Mouse (Mus musculus) kidney, embryonic 15.5 days (tissue): ENCODE measurements around the gene Hist2h3c2. TPM values are rescaled to one million over a fixed set of nuclear protein-coding genes. Genes with fewer than 3 reads are reported as not detected.
"Not testable (repeated sequence)": the region's sequence is repeated elsewhere in the genome, so short reads cannot be mapped to it uniquely, and the experiment has no call there.

Experiments used
- ATAC-seq: fragments of 200-750 bp; cut with Nextera tagmentation; replicated peaks from 2 replicates; pipeline ENCODE4 v1.8.0; 2017; ENCODE audit warnings: moderate TSS enrichment; ENCODE audit not compliant: low FRiP score
- H3K27ac ChIP-seq: fragments of 300-500 bp; sonication (generic); 2 replicates; pipeline ENCODE4 v1.5.1; 2015; ENCODE audit warnings: mild to moderate bottlenecking, inconsistent platforms
- H3K27me3 ChIP-seq: fragments of 300-500 bp; sonication (generic); 2 replicates; pipeline ENCODE4 v1.6.1; 2015; ENCODE audit warnings: inconsistent platforms
- H3K36me3 ChIP-seq: fragments of 300-500 bp; sonication (generic); 2 replicates; pipeline ENCODE4 v1.6.1; 2015; ENCODE audit warnings: inconsistent platforms
- H3K4me1 ChIP-seq: fragments of 300-500 bp; sonication (generic); 2 replicates; pipeline ENCODE4 v1.6.1; 2015; ENCODE audit warnings: inconsistent platforms
- H3K4me2 ChIP-seq: fragments of 300-500 bp; sonication (generic); 2 replicates; pipeline ENCODE4 v1.6.1; 2015; ENCODE audit warnings: moderate library complexity, mild to moderate bottlenecking, inconsistent platforms
- H3K4me3 ChIP-seq: fragments of 300-500 bp; sonication (generic); replicated peaks from 2 replicates; pipeline ENCODE4 v1.5.1; 2015; ENCODE audit warnings: mild to moderate bottlenecking, inconsistent platforms
- H3K9ac ChIP-seq: fragments of 300-500 bp; sonication (generic); 2 replicates; pipeline ENCODE4 v1.6.1; 2015; ENCODE audit warnings: mild to moderate bottlenecking, inconsistent platforms
- H3K9me3 ChIP-seq: fragments of 300-500 bp; sonication (generic); replicated peaks from 2 replicates; pipeline ENCODE4 v1.6.1; 2016; ENCODE audit warnings: inconsistent platforms
- WGBS: fragments of 180-500 bp; shearing (Covaris S2); methylation state at CpG from one replicate; pipeline ENCODE4 v1.1.7; 2015; ENCODE audit warnings: mixed read lengths; 5-methylcytosine and 5-hydroxymethylcytosine counted together
- microRNA-seq: library from miRNA; unstranded; fragments of <30 nt; microRNA quantifications from one replicate; pipeline ENCODE4, GENCODE M21; 2016
- polyA plus RNA-seq: library from polyadenylated mRNA; unstranded; fragments of >200 nt; fragmentation: Nextera tagmentation; extraction: Ambion mirVana; gene quantifications from 2 replicates; pipeline ENCODE4 v1.2.1, GENCODE M21; 2015

Hist2h3c2 gene
- polyA plus RNA-seq, 1 experiment from 2014 or later: 7.9 TPM

DNA sequence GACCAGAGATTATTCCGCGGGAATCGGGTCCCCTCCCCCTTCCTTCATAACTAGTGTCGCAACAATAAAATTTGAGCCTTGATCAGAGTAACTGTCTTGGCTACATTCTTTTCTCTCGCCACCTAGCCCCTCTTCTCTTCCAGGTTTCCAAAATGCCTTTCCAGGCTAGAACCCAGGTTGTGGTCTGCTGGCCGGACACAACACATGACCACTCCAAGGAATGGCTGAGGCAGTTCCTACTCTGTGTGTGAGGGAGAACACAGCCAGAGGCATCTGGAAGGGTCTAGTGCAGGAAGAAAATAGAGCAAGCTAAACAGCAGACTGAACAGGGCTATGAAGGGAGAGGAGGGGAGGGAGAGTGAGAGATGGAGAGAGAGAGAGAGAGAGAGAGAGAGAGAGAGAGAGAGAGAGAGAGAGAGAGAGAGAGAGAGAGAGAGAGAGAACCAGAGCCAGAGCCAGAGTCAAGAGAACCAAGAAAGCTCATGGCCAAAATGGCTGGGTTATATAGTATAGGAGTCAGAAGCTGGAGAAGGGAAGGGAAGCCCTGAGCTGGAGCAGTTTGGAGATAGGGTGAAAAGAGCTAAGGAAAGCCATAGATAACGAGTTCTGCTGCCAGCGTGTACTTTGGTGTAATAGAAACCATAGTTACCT is 40.2 kb downstream of the Hist2h3c2 start:
- 22% methylated on average over 8 of the region's 8 CpGs for WGBS
- not testable (repeated sequence) for H3K27ac ChIP-seq, H3K9me3 ChIP-seq, H3K36me3 ChIP-seq, H3K9ac ChIP-seq, H3K4me3 ChIP-seq, H3K27me3 ChIP-seq, ATAC-seq
- Histone ChIP-seq H3K4me1 (peaks cover 17% of the 10 kb centered on the region), H3K4me2 (peak overlapping the region; percentile 98)

DNA sequence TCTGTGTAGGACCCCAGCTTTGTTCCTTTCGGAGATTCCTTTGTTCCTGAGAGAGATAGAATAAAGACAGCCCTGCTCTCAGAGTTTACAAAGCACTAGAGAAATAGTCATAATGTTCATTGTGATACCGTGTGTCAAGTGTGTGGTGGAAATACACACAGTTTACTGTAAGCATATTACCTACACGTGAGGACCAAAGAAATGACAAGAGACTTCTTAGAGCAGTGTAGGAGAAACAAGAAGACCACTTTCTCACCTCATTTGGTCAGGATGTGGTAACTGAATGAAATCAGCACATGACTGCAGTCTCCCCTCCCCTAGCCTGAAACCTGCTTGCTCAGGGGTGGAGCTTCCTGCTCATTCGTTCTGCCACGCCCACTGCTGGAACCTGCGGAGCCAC is 40.7 kb downstream of the Hist2h3c2 start:
- Histone ChIP-seq H3K9me3 (no peaks in the 10 kb centered on the region), H3K4me3 (peak overlapping the region; percentile 77), H3K27me3 (0 out of 2 replicates have a peak, but pooled peaks cover 6% of the 10 kb centered on the region), H3K4me2 (peak overlapping the region; percentile 98), H3K9ac (0 out of 2 replicates have a peak overlapping the region, but pooled peaks have one; percentile 17), H3K36me3 (no peaks in the 10 kb centered on the region; the same call in 1 of the 2 replicates), H3K27ac (peak overlapping the region; percentile 54), H3K4me1 (peaks cover 17% of the 10 kb centered on the region)
- peak; percentile 27 for ATAC-seq
- WGBS: 3% methylated on average over 6 of the region's 6 CpGs

DNA sequence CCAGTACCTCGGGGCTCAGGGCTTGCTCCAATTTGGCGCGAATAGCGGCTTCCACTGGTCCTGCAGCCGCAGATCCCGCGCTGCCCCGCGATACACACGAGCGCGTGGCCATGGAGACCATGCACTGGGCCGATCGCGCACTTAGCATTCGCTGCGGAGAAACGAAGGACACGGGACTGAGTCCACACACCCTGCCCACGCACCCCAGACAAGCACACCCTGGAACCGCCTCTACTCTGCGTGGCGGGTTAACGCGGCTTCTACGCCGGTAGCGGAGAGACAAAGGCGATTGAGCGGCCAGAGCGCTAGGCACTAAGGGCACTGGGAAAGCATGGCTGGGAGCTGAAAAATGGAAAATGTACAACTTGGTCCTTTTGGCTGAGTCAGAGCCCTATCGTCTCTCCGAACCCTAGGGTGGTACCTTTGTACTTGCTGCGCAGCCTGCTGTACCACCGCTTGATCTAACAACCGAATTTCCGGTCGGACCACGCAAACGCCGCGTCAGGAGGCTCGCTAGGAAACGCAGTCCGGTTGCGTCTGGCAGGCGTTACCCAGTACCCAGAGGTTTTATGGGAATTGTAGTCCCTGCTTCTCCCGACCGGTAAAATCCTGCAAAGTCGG is 41.7 kb downstream of the Hist2h3c2 start:
- no peaks in the 10 kb centered on the region for H3K9me3 ChIP-seq
- H3K27me3 ChIP-seq: 0 out of 2 replicates have a peak, but pooled peaks cover 6% of the 10 kb centered on the region
- peak overlapping the region; percentile 96 for H3K27ac ChIP-seq
- peak overlapping the region; percentile 98 for H3K4me2 ChIP-seq
- H3K9ac ChIP-seq: peak overlapping the region; percentile 85
- peak; percentile 93 for ATAC-seq
- peaks cover 17% of the 10 kb centered on the region for H3K4me1 ChIP-seq
- H3K36me3 ChIP-seq: no peaks in the 10 kb centered on the region; the same call in 1 of the 2 replicates
- under 1% methylated on average over 50 of the region's 50 CpGs for WGBS
- H3K4me3 ChIP-seq: peak overlapping the region; percentile 77

DNA sequence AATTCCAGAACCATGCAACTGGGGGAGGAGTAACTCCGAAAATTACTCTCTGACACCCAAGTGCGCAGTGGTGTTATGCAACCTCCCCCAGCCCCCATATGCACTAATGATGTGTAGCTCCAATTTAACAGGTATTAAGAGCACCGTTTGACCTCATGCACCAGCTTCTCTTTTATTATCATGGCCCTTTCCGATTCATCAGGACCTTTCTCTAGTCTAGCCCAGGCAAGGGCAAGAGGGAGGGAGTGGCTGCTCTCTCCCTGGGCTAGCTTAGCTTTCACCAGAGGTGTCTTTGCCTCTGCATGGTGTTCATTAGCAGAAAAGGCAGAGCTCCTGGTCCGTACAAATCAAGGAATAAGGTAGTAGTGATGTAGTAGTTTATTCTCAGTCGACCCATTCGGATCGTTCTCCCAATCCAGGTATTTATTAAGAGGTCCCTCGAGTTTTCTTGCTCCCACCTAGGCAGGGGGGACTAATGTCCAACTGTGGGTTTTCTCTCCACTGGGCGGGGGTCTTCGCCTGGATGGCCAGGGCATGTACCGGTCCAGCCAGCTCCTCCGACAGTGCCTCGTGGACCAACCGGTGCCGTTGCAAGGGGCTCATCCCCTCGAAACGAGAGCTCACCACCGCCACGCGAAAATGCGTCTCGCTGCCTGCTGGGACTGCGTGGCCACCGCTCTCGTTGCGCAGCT is 42.3 kb downstream of the Hist2h3c2 start:
- Histone ChIP-seq H3K4me2 (peak overlapping the region; percentile 98), H3K27ac (peak overlapping the region; percentile 96), H3K4me3 (peak overlapping the region; percentile 77), H3K27me3 (0 out of 2 replicates have a peak, but pooled peaks cover 6% of the 10 kb centered on the region), H3K9ac (peak overlapping the region; percentile 85), H3K36me3 (no peaks in the 10 kb centered on the region; the same call in 1 of the 2 replicates), H3K4me1 (peaks cover 17% of the 10 kb centered on the region), H3K9me3 (no peaks in the 10 kb centered on the region)
- WGBS: 15% methylated on average over 27 of the region's 27 CpGs
- peak; percentile 44; the same call in 1 of the 2 replicates for ATAC-seq

DNA sequence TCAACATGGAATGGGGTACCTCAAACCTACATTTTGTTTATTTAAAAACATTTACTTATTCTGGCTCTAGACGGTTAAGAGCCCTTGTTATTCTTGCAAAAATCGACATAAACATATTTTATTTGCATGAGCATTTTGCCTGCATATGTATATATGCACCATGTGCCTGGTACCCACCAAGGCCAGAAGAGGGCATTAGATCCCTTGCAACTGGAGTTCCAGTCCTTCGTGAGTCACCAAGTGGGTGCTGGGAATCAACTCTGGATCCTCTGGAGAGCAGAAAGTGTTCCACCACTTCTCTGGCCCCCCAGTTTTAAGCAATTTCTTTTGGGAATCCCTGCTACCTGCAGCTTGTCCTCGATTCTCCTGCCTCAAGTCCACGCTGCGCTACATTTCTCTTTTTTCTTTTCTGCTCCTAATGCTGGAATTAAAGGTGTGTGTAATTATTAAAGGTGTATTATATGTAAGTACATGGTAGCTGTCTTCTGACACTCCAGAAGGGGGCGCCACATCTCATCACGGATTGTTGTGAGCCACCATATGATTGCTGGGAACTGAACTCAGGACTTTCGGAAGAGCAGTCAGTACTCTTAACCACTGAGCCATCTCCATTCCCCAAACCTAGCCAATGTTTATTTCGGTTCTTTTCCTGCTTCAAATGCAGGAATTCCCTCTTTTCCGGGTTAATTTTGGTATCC is 43.2 kb downstream of the Hist2h3c2 start:
- Histone ChIP-seq H3K4me1 (peaks cover 17% of the 10 kb centered on the region), H3K9ac (no peak overlapping the region), H3K4me3 (no peak overlapping the region), H3K36me3 (no peaks in the 10 kb centered on the region; the same call in 1 of the 2 replicates), H3K27me3 (0 out of 2 replicates have a peak, but pooled peaks cover 6% of the 10 kb centered on the region), H3K9me3 (no peaks in the 10 kb centered on the region), H3K27ac (no peak overlapping the region), H3K4me2 (0 out of 2 replicates have a peak overlapping the region, but pooled peaks have one; percentile 98)
- ATAC-seq: no peak
- WGBS: 93% methylated on average over 11 of the region's 11 CpGs

DNA sequence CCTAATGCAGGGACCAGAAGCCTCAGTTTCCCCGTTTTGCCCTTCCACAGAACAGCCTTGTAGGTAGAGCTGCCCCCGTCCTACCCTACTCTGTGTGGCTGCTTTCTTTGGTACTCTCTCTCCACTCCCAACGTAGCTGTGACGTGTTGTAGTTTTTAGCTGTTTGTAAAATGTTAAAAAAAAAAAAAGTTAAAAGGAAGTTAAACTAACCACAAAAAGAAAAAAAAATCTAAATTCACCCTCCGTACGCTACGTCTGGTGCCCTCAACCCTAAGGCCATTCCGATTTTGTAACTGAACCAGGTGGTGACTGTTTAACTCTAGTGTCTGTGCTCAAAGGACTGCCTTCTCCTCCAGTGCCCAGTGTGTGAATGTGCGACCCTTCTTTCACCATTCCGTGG is 44.0 kb downstream of the Hist2h3c2 start:
- Histone ChIP-seq H3K27ac (no peak overlapping the region), H3K27me3 (0 out of 2 replicates have a peak, but pooled peaks cover 6% of the 10 kb centered on the region), H3K36me3 (no peaks in the 10 kb centered on the region; the same call in 1 of the 2 replicates), H3K9ac (no peak overlapping the region), H3K9me3 (no peaks in the 10 kb centered on the region), H3K4me2 (no peak overlapping the region), H3K4me3 (no peak overlapping the region), H3K4me1 (peaks cover 17% of the 10 kb centered on the region)
- WGBS: 91% methylated on average over 10 of the region's 10 CpGs
- no peak for ATAC-seq

DNA sequence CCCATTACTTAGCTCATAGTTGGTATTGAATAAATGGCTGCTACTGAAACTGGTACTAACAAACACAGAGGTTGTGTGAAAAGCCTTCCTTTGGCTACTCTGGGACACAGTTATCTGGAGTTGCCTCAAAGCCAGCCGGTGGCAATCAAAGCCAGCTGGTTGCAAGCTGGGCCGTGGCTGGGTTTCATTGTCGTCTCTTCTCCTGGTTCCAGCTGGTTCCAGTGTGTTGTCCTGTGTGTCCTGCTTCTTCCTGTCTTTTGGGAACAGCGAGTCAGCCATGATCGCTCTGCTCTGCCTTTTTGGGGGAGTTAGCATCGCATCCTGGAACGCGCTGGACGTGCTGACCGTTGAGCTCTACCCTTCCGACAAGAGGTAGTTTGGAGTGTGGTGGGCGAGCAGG is 46.0 kb downstream of the Hist2h3c2 start:
- 60% methylated on average over 12 of the region's 12 CpGs for WGBS
- Histone ChIP-seq H3K27ac (no peak overlapping the region), H3K36me3 (no peaks in the 10 kb centered on the region; the same call in 1 of the 2 replicates), H3K9me3 (no peaks in the 10 kb centered on the region), H3K4me2 (no peak overlapping the region), H3K9ac (0 out of 2 replicates have a peak overlapping the region, but pooled peaks have one; percentile 7), H3K4me3 (no peak overlapping the region), H3K4me1 (peaks cover 15% of the 10 kb centered on the region), H3K27me3 (no peaks in the 10 kb centered on the region)
- no peak for ATAC-seq

Small RNAs within 50 kb of the gene (microRNA-seq; reads per million reads assigned to microRNA genes)
- gene Gm44492 (0.44 reads per million), gene Gm47311 (not detected), gene Gm47313 (not detected)

Other genes starting within 250 kb of the Hist2h3c2 start
- gene Plekho1, start 243.1 kb downstream of the Hist2h3c2 start, polyA plus RNA-seq: 43.5 and 44.2 TPM in 2 replicates
- 39.0 and 39.1 TPM in 2 replicates for gene Vps45, start 180.7 kb downstream of the Hist2h3c2 start, polyA plus RNA-seq
- gene Otud7b, start 134.6 kb downstream of the Hist2h3c2 start, polyA plus RNA-seq: 21.0 and 22.0 TPM in 2 replicates
- 24.6 and 29.7 TPM in 2 replicates for gene Mtmr11, start 77.1 kb downstream of the Hist2h3c2 start, polyA plus RNA-seq
- gene Sf3b4, start 66.8 kb downstream of the Hist2h3c2 start, polyA plus RNA-seq: 184 and 193 TPM in 2 replicates
- gene Sv2a, start 58.0 kb downstream of the Hist2h3c2 start, polyA plus RNA-seq: 3.0 and 4.9 TPM in 2 replicates
- gene Bola1, start 19.4 kb downstream of the Hist2h3c2 start, polyA plus RNA-seq: 55.2 and 59.4 TPM in 2 replicates
- gene Hist2h2ab, start 19.3 kb downstream of the Hist2h3c2 start, polyA plus RNA-seq: 0.86 and 0.90 TPM in 2 replicates
- 10.8 and 11.3 TPM in 2 replicates for gene Hist2h2ac, start 18.2 kb downstream of the Hist2h3c2 start, polyA plus RNA-seq
- 12.2 and 12.6 TPM in 2 replicates for gene Hist2h2be, start 18.0 kb downstream of the Hist2h3c2 start, polyA plus RNA-seq
- 42.2 and 50.0 TPM in 2 replicates for gene Hist2h2aa2, start 1.1 kb upstream of the Hist2h3c2 start, polyA plus RNA-seq
- gene Hist2h2aa1, start 6.4 kb upstream of the Hist2h3c2 start, polyA plus RNA-seq: 28.0 and 29.7 TPM in 2 replicates
- 0.55 and 1.2 TPM in 2 replicates for gene Hist2h3c1, start 7.6 kb upstream of the Hist2h3c2 start, polyA plus RNA-seq
- 11.6 and 14.3 TPM in 2 replicates for gene Hist2h4, start 24.2 kb upstream of the Hist2h3c2 start, polyA plus RNA-seq
- gene Hist2h3b, start 29.5 kb upstream of the Hist2h3c2 start, polyA plus RNA-seq: 59.3 and 75.1 TPM in 2 replicates
- 12.8 and 17.8 TPM in 2 replicates for gene Hist2h2bb, start 30.6 kb upstream of the Hist2h3c2 start, polyA plus RNA-seq
- gene Fcgr1, start 54.8 kb upstream of the Hist2h3c2 start, polyA plus RNA-seq: 1.7 TPM in 2 replicates
- 0.15 TPM in 1 of 2 replicates, not detected in the other for gene BC107364, start 213.2 kb upstream of the Hist2h3c2 start, polyA plus RNA-seq